Mouse (Mus musculus): ENCODE measurements around the gene AA986860. TPM values are rescaled to one million over a fixed set of nuclear protein-coding genes. Genes with fewer than 3 reads are reported as not detected.

Gene AA986860
- under 1 TPM; 0.57 to 0.73 TPM for total RNA-seq (2021)
- long read RNA-seq, experiment 1, result 0 reads
- long read RNA-seq, experiment 2, partial matches to known transcripts, result 0 of 2 reads
- long read RNA-seq, experiment 2, other reads (novel, unspliced or antisense), result 1 of 2 reads

- no peak for DNase-seq
- intact Hi-C loops (cut with DNase I), result no loop called here
Measured at GRCm38 (mm10) chr1:130731741-130732337, at the start of gene AA986860. Gene AA986860 (plus strand): TSS chr1:130731976.

- intact Hi-C loops (cut with DNase I), result no loop called here
- DNase-seq, result no peak
Measured at GRCm38 (mm10) chr1:130683905-130684304, 47.9 kb upstream of the AA986860 start.

- no peak for DNase-seq
- intact Hi-C loops (cut with DNase I), result no loop called here
Measured at GRCm38 (mm10) chr1:130698601-130699000, 33.2 kb upstream of the AA986860 start.

- DNase-seq, result peak; percentile 71 to 85
- intact Hi-C loops (cut with DNase I), result no loop called here
Measured at GRCm38 (mm10) chr1:130699937-130700633, 31.7 kb upstream of the AA986860 start.

- intact Hi-C loops (cut with DNase I), result no loop called here
- DNase-seq, result no peak
Measured at GRCm38 (mm10) chr1:130701976-130702375, 29.8 kb upstream of the AA986860 start.

GRCm38 (mm10) chr1:130703613-130704012 lies 28.2 kb upstream of the AA986860 start:
- intact Hi-C loops (cut with DNase I), result no loop called here
- no peak for DNase-seq

GRCm38 (mm10) chr1:130710283-130711080 lies 21.3 kb upstream of the AA986860 start:
- intact Hi-C loops (cut with DNase I), result no loop called here
- no peak for DNase-seq

- intact Hi-C loops (cut with DNase I), result no loop called here
- no peak for DNase-seq
Measured at GRCm38 (mm10) chr1:130714046-130714445, 17.7 kb upstream of the AA986860 start.

- intact Hi-C loops (cut with DNase I), result loop anchor here (2.0 kb wide), 1 partner anchor 69 kb away; no protein-coding TSS in a partner anchor
- peak; percentile 91 to 93 for DNase-seq
Measured at GRCm38 (mm10) chr1:130715561-130716217, 16.1 kb upstream of the AA986860 start, which contains the start of gene Gm29427. Gene Gm29427 (minus strand): TSS chr1:130715799.

GRCm38 (mm10) chr1:130716218-130716512 lies 15.6 kb upstream of the AA986860 start:
- DNase-seq, result no peak
- intact Hi-C loops (cut with DNase I), result loop anchor here (2.0 kb wide), 1 partner anchor 69 kb away; no protein-coding TSS in a partner anchor

- intact Hi-C loops (cut with DNase I), result loop anchor here (2.0 kb wide), 1 partner anchor 68 kb away; no protein-coding TSS in a partner anchor
- DNase-seq, result peak; percentile 52 to 57
Measured at GRCm38 (mm10) chr1:130716513-130717290, 15.1 kb upstream of the AA986860 start.

GRCm38 (mm10) chr1:130717291-130717871 lies 14.4 kb upstream of the AA986860 start, which contains the start of gene Yod1:
Gene Yod1 (plus strand): TSS chr1:130717327.
- intact Hi-C loops (cut with DNase I), result loop anchor here (2.0 kb wide), 1 partner anchor 67 kb away; no protein-coding TSS in a partner anchor
- DNase-seq, result peak; percentile 94 to 95

GRCm38 (mm10) chr1:130724206-130724605 lies 7.6 kb upstream of the AA986860 start:
- DNase-seq, result no peak
- intact Hi-C loops (cut with DNase I), result no loop called here

GRCm38 (mm10) chr1:130726396-130726795 lies 5.4 kb upstream of the AA986860 start:
- DNase-seq, result no peak
- intact Hi-C loops (cut with DNase I), result no loop called here

- no peak for DNase-seq
- intact Hi-C loops (cut with DNase I), result no loop called here
Measured at GRCm38 (mm10) chr1:130728070-130728469, 3.7 kb upstream of the AA986860 start.

- intact Hi-C loops (cut with DNase I), result no loop called here
- DNase-seq, result no peak
Measured at GRCm38 (mm10) chr1:130728708-130729107, 3.1 kb upstream of the AA986860 start.

- no peak for DNase-seq
- intact Hi-C loops (cut with DNase I), result no loop called here
Measured at GRCm38 (mm10) chr1:130729153-130729552, 2.6 kb upstream of the AA986860 start, which contains the start of gene Pfkfb2. Gene Pfkfb2 (minus strand): TSS chr1:130729253.

GRCm38 (mm10) chr1:130732706-130733658 lies 1.2 kb downstream of the AA986860 start:
- no peak for DNase-seq
- intact Hi-C loops (cut with DNase I), result no loop called here
